Mouse (Mus musculus): Measurements from ENCODE around the gene Popdc2. TPM values are rescaled to one million over a fixed set of nuclear protein-coding genes. Genes with fewer than 3 reads are reported as not detected.

The Popdc2 gene
- polyA plus RNA-seq, 1 experiment from 2014 or later: 0.17 TPM

GRCm38 (mm10) chr16:38352031-38352430 is 10.0 kb upstream of the Popdc2 start:
- Histone ChIP-seq H3K4me1 (ENCODE audit: control insufficient read depth, insufficient read depth, low read length) (peaks cover 6% of the 10 kb centered on the region; the same call in 1 of the 2 replicates), H3K36me3 (ENCODE audit: control insufficient read depth, insufficient read depth, low read length) (peaks cover 37% of the 10 kb centered on the region), H3K27me3 (replicated peaks; ENCODE audit: control insufficient read depth, insufficient read depth, low read length) (no peaks in the 10 kb centered on the region), H3K4me3 (ENCODE audit: low read depth, low read length) (no peak overlapping the region), H3K27ac (ENCODE audit: low read depth, low read length) (no peak overlapping the region), H3K9me3 (replicated peaks; ENCODE audit: control insufficient read depth, low read length) (no peaks in the 10 kb centered on the region), H3K9ac (ENCODE audit: low read length) (no peak overlapping the region), H3K4me2 (ENCODE audit: low read length) (no peak overlapping the region)
- no peak for ATAC-seq
- 84% methylated on average over 7 of the region's 7 CpGs for WGBS
- DNase-seq (ENCODE audit: low spot score): no peak

GRCm38 (mm10) chr16:38352851-38353250 is 9.2 kb upstream of the Popdc2 start:
- no peak overlapping the region for H3K27ac ChIP-seq (ENCODE audit: low read depth, low read length)
- DNase-seq (ENCODE audit: low spot score): no peak
- H3K4me2 ChIP-seq (ENCODE audit: low read length): no peak overlapping the region
- no peak overlapping the region for H3K9ac ChIP-seq (ENCODE audit: low read length)
- peaks cover 37% of the 10 kb centered on the region for H3K36me3 ChIP-seq (ENCODE audit: control insufficient read depth, insufficient read depth, low read length)
- no peak for ATAC-seq
- H3K9me3 ChIP-seq (replicated peaks; ENCODE audit: control insufficient read depth, low read length): no peaks in the 10 kb centered on the region
- H3K4me3 ChIP-seq (ENCODE audit: low read depth, low read length): no peak overlapping the region
- H3K4me1 ChIP-seq (ENCODE audit: control insufficient read depth, insufficient read depth, low read length): peaks cover under 1% of the 10 kb centered on the region; the same call in 1 of the 2 replicates
- no peaks in the 10 kb centered on the region for H3K27me3 ChIP-seq (replicated peaks; ENCODE audit: control insufficient read depth, insufficient read depth, low read length)

GRCm38 (mm10) chr16:38353642-38354041 is 8.4 kb upstream of the Popdc2 start:
- DNase-seq (ENCODE audit: low spot score) (no peak), ATAC-seq (no peak)
- peaks cover 37% of the 10 kb centered on the region for H3K36me3 ChIP-seq (ENCODE audit: control insufficient read depth, insufficient read depth, low read length)
- H3K27ac ChIP-seq (ENCODE audit: low read depth, low read length): no peak overlapping the region
- 93% methylated on average over 2 of the region's 2 CpGs for WGBS
- H3K27me3 ChIP-seq (replicated peaks; ENCODE audit: control insufficient read depth, insufficient read depth, low read length): no peaks in the 10 kb centered on the region
- no peak overlapping the region for H3K4me3 ChIP-seq (ENCODE audit: low read depth, low read length)
- H3K4me1 ChIP-seq (ENCODE audit: control insufficient read depth, insufficient read depth, low read length): no peaks in the 10 kb centered on the region
- no peak overlapping the region for H3K4me2 ChIP-seq (ENCODE audit: low read length)
- H3K9ac ChIP-seq (ENCODE audit: low read length): no peak overlapping the region
- H3K9me3 ChIP-seq (replicated peaks; ENCODE audit: control insufficient read depth, low read length): no peaks in the 10 kb centered on the region

GRCm38 (mm10) chr16:38354185-38354913 is 7.7 kb upstream of the Popdc2 start:
- no peaks in the 10 kb centered on the region for H3K9me3 ChIP-seq (replicated peaks; ENCODE audit: control insufficient read depth, low read length)
- no peaks in the 10 kb centered on the region for H3K4me1 ChIP-seq (ENCODE audit: control insufficient read depth, insufficient read depth, low read length)
- DNase-seq (ENCODE audit: low spot score) (no peak), ATAC-seq (no peak)
- H3K4me3 ChIP-seq (ENCODE audit: low read depth, low read length): no peak overlapping the region
- H3K27ac ChIP-seq (ENCODE audit: low read depth, low read length): no peak overlapping the region
- H3K9ac ChIP-seq (ENCODE audit: low read length): no peak overlapping the region
- no peaks in the 10 kb centered on the region for H3K27me3 ChIP-seq (replicated peaks; ENCODE audit: control insufficient read depth, insufficient read depth, low read length)
- 94% methylated on average over 5 of the region's 5 CpGs for WGBS
- peaks cover 32% of the 10 kb centered on the region for H3K36me3 ChIP-seq (ENCODE audit: control insufficient read depth, insufficient read depth, low read length)
- H3K4me2 ChIP-seq (ENCODE audit: low read length): no peak overlapping the region

- ATAC-seq (no peak), DNase-seq (ENCODE audit: low spot score) (no peak)
- H3K9me3 ChIP-seq (replicated peaks; ENCODE audit: control insufficient read depth, low read length): no peaks in the 10 kb centered on the region
- H3K4me3 ChIP-seq (ENCODE audit: low read depth, low read length): no peak overlapping the region
- no peak overlapping the region for H3K4me2 ChIP-seq (ENCODE audit: low read length)
- 0 out of 2 replicates have a peak, but pooled peaks cover 3% of the 10 kb centered on the region for H3K36me3 ChIP-seq (ENCODE audit: control insufficient read depth, insufficient read depth, low read length)
- H3K4me1 ChIP-seq (ENCODE audit: control insufficient read depth, insufficient read depth, low read length): no peaks in the 10 kb centered on the region
- WGBS: 87% methylated on average over 6 of the region's 6 CpGs
- H3K27me3 ChIP-seq (replicated peaks; ENCODE audit: control insufficient read depth, insufficient read depth, low read length): no peaks in the 10 kb centered on the region
- no peak overlapping the region for H3K9ac ChIP-seq (ENCODE audit: low read length)
- H3K27ac ChIP-seq (ENCODE audit: low read depth, low read length): no peak overlapping the region
Measured at GRCm38 (mm10) chr16:38358256-38358812, 3.7 kb upstream of the Popdc2 start.

- WGBS: 93% methylated on average over 2 of the region's 2 CpGs
- H3K9ac ChIP-seq (ENCODE audit: low read length): no peak overlapping the region
- no peak for DNase-seq (ENCODE audit: low spot score)
- no peaks in the 10 kb centered on the region for H3K27me3 ChIP-seq (replicated peaks; ENCODE audit: control insufficient read depth, insufficient read depth, low read length)
- H3K4me1 ChIP-seq (ENCODE audit: control insufficient read depth, insufficient read depth, low read length): no peaks in the 10 kb centered on the region
- no peak overlapping the region for H3K4me2 ChIP-seq (ENCODE audit: low read length)
- ATAC-seq: no peak
- no peaks in the 10 kb centered on the region for H3K36me3 ChIP-seq (ENCODE audit: control insufficient read depth, insufficient read depth, low read length)
- H3K9me3 ChIP-seq (replicated peaks; ENCODE audit: control insufficient read depth, low read length): no peaks in the 10 kb centered on the region
- H3K27ac ChIP-seq (ENCODE audit: low read depth, low read length): no peak overlapping the region
- H3K4me3 ChIP-seq (ENCODE audit: low read depth, low read length): no peak overlapping the region
Measured at GRCm38 (mm10) chr16:38359241-38359640, 2.8 kb upstream of the Popdc2 start.

GRCm38 (mm10) chr16:38359857-38360256 is 2.2 kb upstream of the Popdc2 start:
- 81% methylated on average over 3 of the region's 3 CpGs for WGBS
- H3K27ac ChIP-seq (ENCODE audit: low read depth, low read length): no peak overlapping the region
- no peaks in the 10 kb centered on the region for H3K36me3 ChIP-seq (ENCODE audit: control insufficient read depth, insufficient read depth, low read length)
- no peak overlapping the region for H3K9ac ChIP-seq (ENCODE audit: low read length)
- H3K9me3 ChIP-seq (replicated peaks; ENCODE audit: control insufficient read depth, low read length): no peaks in the 10 kb centered on the region
- no peak for DNase-seq (ENCODE audit: low spot score)
- H3K4me3 ChIP-seq (ENCODE audit: low read depth, low read length): no peak overlapping the region
- H3K4me1 ChIP-seq (ENCODE audit: control insufficient read depth, insufficient read depth, low read length): no peaks in the 10 kb centered on the region
- no peak for ATAC-seq
- no peaks in the 10 kb centered on the region for H3K27me3 ChIP-seq (replicated peaks; ENCODE audit: control insufficient read depth, insufficient read depth, low read length)
- no peak overlapping the region for H3K4me2 ChIP-seq (ENCODE audit: low read length)

- Histone ChIP-seq H3K4me3 (ENCODE audit: low read depth, low read length) (no peak overlapping the region), H3K36me3 (ENCODE audit: control insufficient read depth, insufficient read depth, low read length) (no peaks in the 10 kb centered on the region), H3K27ac (ENCODE audit: low read depth, low read length) (no peak overlapping the region), H3K4me1 (ENCODE audit: control insufficient read depth, insufficient read depth, low read length) (no peaks in the 10 kb centered on the region), H3K27me3 (replicated peaks; ENCODE audit: control insufficient read depth, insufficient read depth, low read length) (no peaks in the 10 kb centered on the region), H3K9ac (ENCODE audit: low read length) (no peak overlapping the region), H3K9me3 (replicated peaks; ENCODE audit: control insufficient read depth, low read length) (no peaks in the 10 kb centered on the region), H3K4me2 (ENCODE audit: low read length) (no peak overlapping the region)
- 21% methylated on average over 2 of the region's 2 CpGs for WGBS
- DNase-seq (ENCODE audit: low spot score): no peak
- no peak for ATAC-seq
Measured at GRCm38 (mm10) chr16:38360317-38360716, 1.7 kb upstream of the Popdc2 start.

GRCm38 (mm10) chr16:38362493-38363255 is 665 bp downstream of the Popdc2 start:
- Histone ChIP-seq H3K4me3 (ENCODE audit: low read depth, low read length) (no peak overlapping the region), H3K4me1 (ENCODE audit: control insufficient read depth, insufficient read depth, low read length) (no peaks in the 10 kb centered on the region), H3K4me2 (ENCODE audit: low read length) (no peak overlapping the region), H3K9ac (ENCODE audit: low read length) (no peak overlapping the region), H3K36me3 (ENCODE audit: control insufficient read depth, insufficient read depth, low read length) (no peaks in the 10 kb centered on the region), H3K9me3 (replicated peaks; ENCODE audit: control insufficient read depth, low read length) (no peaks in the 10 kb centered on the region), H3K27me3 (replicated peaks; ENCODE audit: control insufficient read depth, insufficient read depth, low read length) (no peaks in the 10 kb centered on the region), H3K27ac (ENCODE audit: low read depth, low read length) (no peak overlapping the region)
- DNase-seq (ENCODE audit: low spot score): no peak
- WGBS: 86% methylated on average over 20 of the region's 20 CpGs
- ATAC-seq: no peak

Data from forebrain, embryonic 14.5 days (tissue).